Mouse (Mus musculus) CH12.LX (cell line): ENCODE measurements at regions not wholly inside any gene's neighbourhood (a gene's known extent, or its start where the extent isn't known, plus 50 kb on each side); places are given as distances from the start of the nearest gene placed in this dataset.

ENCODE experiments used
- DNase-seq: peaks from one replicate; pipeline ENCODE4 v3.0.0-alpha.2; 2013; ENCODE audit errors: extremely low read depth
- H3K27ac ChIP-seq: 2 replicates; pipeline ENCODE4 v1.5.1; 2012; ENCODE audit warnings: low read depth, mild to moderate bottlenecking, control low read depth, moderate library complexity; ENCODE audit not compliant: insufficient read depth
- H3K27me3 ChIP-seq: replicated peaks from 2 replicates; pipeline ENCODE3; 2012; ENCODE audit warnings: inconsistent platforms
- H3K36me3 ChIP-seq, 2 experiments: replicated peaks in 1 of 2; 2 replicates each; pipeline versions ENCODE3 to v1.6.1; 2012; ENCODE audit warnings: inconsistent platforms in 1 of 2, low read length in 1 of 2, mild to moderate bottlenecking in 1 of 2, mixed read lengths in 1 of 2, moderate library complexity in 1 of 2; ENCODE audit not compliant: control insufficient read depth in 1 of 2, insufficient read depth in 1 of 2
- H3K4me1 ChIP-seq, 2 experiments: 2 replicates each; pipeline ENCODE4 v1.6.1; 2012; ENCODE audit warnings: inconsistent platforms in 1 of 2, moderate library complexity in 1 of 2; ENCODE audit not compliant: insufficient read depth in 2 of 2, control insufficient read depth in 1 of 2
- H3K4me2 ChIP-seq: 2 replicates; pipeline ENCODE4 v1.6.1; 2012; ENCODE audit warnings: low read depth, mild to moderate bottlenecking, control low read depth; ENCODE audit not compliant: poor library complexity, insufficient read depth, severe bottlenecking
- H3K4me3 ChIP-seq, 3 experiments: fragments of 150-350 bp in 1 of 3; sonication (generic) in 1 of 3; replicated peaks in 1 of 3; 2 replicates each; pipeline versions ENCODE3 to v1.5.1; 2011 to 2012; ENCODE audit warnings: low read depth in 2 of 3, low read length in 2 of 3, mild to moderate bottlenecking in 2 of 3, moderate library complexity in 2 of 3, control low read depth in 1 of 3, improper control_type of control experiment in 1 of 3, inconsistent platforms in 1 of 3, mixed read lengths in 1 of 3; ENCODE audit not compliant: poor library complexity in 1 of 3
- H3K79me2 ChIP-seq: replicated peaks from 2 replicates; pipeline ENCODE4 v1.6.1; 2012; ENCODE audit warnings: mild to moderate bottlenecking, moderate library complexity; ENCODE audit not compliant: control insufficient read depth, poor library complexity, insufficient read depth, severe bottlenecking; ENCODE audit errors: extremely low read depth
- H3K9ac ChIP-seq: 2 replicates; pipeline ENCODE4 v1.6.1; 2012; ENCODE audit warnings: low read depth, mild to moderate bottlenecking, control low read depth, moderate library complexity; ENCODE audit not compliant: insufficient read depth
- H3K9me3 ChIP-seq: replicated peaks from 2 replicates; pipeline ENCODE3; 2012; ENCODE audit warnings: low read length, inconsistent platforms, mixed read lengths
- BHLHE40 ChIP-seq: IDR thresholded peaks from 2 replicates; pipeline ENCODE4 v1.6.1; 2011; ENCODE audit warnings: mild to moderate bottlenecking, low read depth, low read length, improper control_type of control experiment
- CHD1 ChIP-seq: IDR thresholded peaks from 2 replicates; pipeline ENCODE4 v1.6.1; 2012; ENCODE audit warnings: low read depth, low read length, improper control_type of control experiment, inconsistent platforms
- E2F4 ChIP-seq: IDR thresholded peaks from 2 replicates; pipeline ENCODE4 v1.6.1; 2011; ENCODE audit warnings: low read depth, low read length, improper control_type of control experiment; ENCODE audit not compliant: insufficient replicate concordance
- EP300 ChIP-seq: IDR thresholded peaks from 2 replicates; pipeline ENCODE4 v1.6.1; 2011; ENCODE audit warnings: low read length, improper control_type of control experiment
- ETS1 ChIP-seq: conservative IDR thresholded peaks from 2 replicates; pipeline ENCODE4 v1.6.1; 2012; ENCODE audit warnings: low read depth, mild to moderate bottlenecking, inconsistent platforms, low read length, improper control_type of control experiment, moderate library complexity
- IRF4 ChIP-seq: IDR thresholded peaks from 2 replicates; pipeline ENCODE4 v1.6.1; 2014; ENCODE audit warnings: low read depth, mild to moderate bottlenecking, inconsistent platforms, low read length, improper control_type of control experiment
- JUN ChIP-seq: IDR thresholded peaks from 2 replicates; pipeline ENCODE4 v1.6.1; 2011; ENCODE audit warnings: low read depth, mild to moderate bottlenecking, low read length, improper control_type of control experiment, moderate library complexity; ENCODE audit not compliant: insufficient read depth
- JUND ChIP-seq: conservative IDR thresholded peaks from 2 replicates; pipeline ENCODE4 v1.6.1; 2011; ENCODE audit warnings: low read depth, low read length, improper control_type of control experiment
- KAT2A ChIP-seq: IDR thresholded peaks from 2 replicates; pipeline ENCODE4 v1.6.1; 2012; ENCODE audit warnings: low read length, improper control_type of control experiment, inconsistent platforms; ENCODE audit not compliant: insufficient replicate concordance
- MAX ChIP-seq: IDR thresholded peaks from 2 replicates; pipeline ENCODE4 v1.6.1; 2011; ENCODE audit warnings: low read length, improper control_type of control experiment
- MYC ChIP-seq: IDR thresholded peaks from 2 replicates; pipeline ENCODE4 v1.6.1; 2011; ENCODE audit warnings: low read depth, mild to moderate bottlenecking, improper control_type of control experiment, low read length
- NELFE ChIP-seq: IDR thresholded peaks from 2 replicates; pipeline ENCODE4 v1.6.1; 2011; ENCODE audit warnings: low read depth, low read length, improper control_type of control experiment
- PAX5 ChIP-seq: IDR thresholded peaks from 2 replicates; pipeline ENCODE4 v1.6.1; 2012; ENCODE audit warnings: low read length, inconsistent platforms, mixed read lengths
- POLR2AphosphoS2 ChIP-seq: IDR thresholded peaks from 2 replicates; pipeline ENCODE4 v1.6.1; 2011; ENCODE audit warnings: low read depth, low read length, improper control_type of control experiment
- RCOR1 ChIP-seq: conservative IDR thresholded peaks from 2 replicates; pipeline ENCODE4 v1.6.1; 2012; ENCODE audit warnings: low read depth, mild to moderate bottlenecking, inconsistent platforms, low read length, improper control_type of control experiment
- SIN3A ChIP-seq: IDR thresholded peaks from 2 replicates; pipeline ENCODE4 v1.6.1; 2012; ENCODE audit warnings: low read length, improper control_type of control experiment, inconsistent platforms
- SMC3 ChIP-seq: IDR thresholded peaks from 2 replicates; pipeline ENCODE4 v1.6.1; 2011; ENCODE audit warnings: low read depth, low read length, improper control_type of control experiment
- TBP ChIP-seq: conservative IDR thresholded peaks from 2 replicates; pipeline ENCODE4 v1.6.1; 2011; ENCODE audit warnings: low read depth, low read length, improper control_type of control experiment
- TCF12 ChIP-seq: IDR thresholded peaks from 2 replicates; pipeline ENCODE4 v1.6.1; 2014; ENCODE audit warnings: low read depth, mild to moderate bottlenecking, inconsistent platforms, low read length, improper control_type of control experiment
- USF2 ChIP-seq: conservative IDR thresholded peaks from 2 replicates; pipeline ENCODE4 v1.6.1; 2011; ENCODE audit warnings: low read depth, low read length, improper control_type of control experiment
- ZC3H11A ChIP-seq: IDR thresholded peaks from 2 replicates; pipeline ENCODE4 v1.6.1; 2012; ENCODE audit warnings: low read depth, mild to moderate bottlenecking, inconsistent platforms, low read length, improper control_type of control experiment
- ZKSCAN1 ChIP-seq: IDR thresholded peaks from 2 replicates; pipeline ENCODE4 v1.6.1; 2012; ENCODE audit warnings: low read depth, inconsistent platforms, low read length, improper control_type of control experiment, borderline replicate concordance
- ZMIZ1 ChIP-seq: IDR thresholded peaks from 2 replicates; pipeline ENCODE4 v1.6.1; 2012; ENCODE audit warnings: low read depth, mild to moderate bottlenecking, inconsistent platforms, low read length, improper control_type of control experiment
- ZNF384 ChIP-seq: IDR thresholded peaks from 2 replicates; pipeline ENCODE4 v1.6.1; 2012; ENCODE audit warnings: low read depth, low read length, improper control_type of control experiment, inconsistent platforms
- dilution Hi-C: fragments of 300-500 bp; cut with MboI; formaldehyde crosslinking; loops from 2 replicates; pipeline ENCODE4 v1.14.3; 2020; ENCODE audit warnings: low sequenced_read_pairs; ENCODE audit not compliant: extremely low pct_unique_long_range_greater_than_20kb, extremely low pct_ligation_motif_present
- in situ Hi-C: fragments of 300-500 bp; cut with MboI; formaldehyde crosslinking; loops from 3 replicates; pipeline ENCODE4 v1.14.3; 2019; ENCODE audit warnings: low sequenced_read_pairs, low pct_ligation_motif_present, low pct_unique_long_range_greater_than_20kb, mixed read lengths

- Histone ChIP-seq H3K4me1 (peaks cover 2 to 24% of the 10 kb centered on the region in 2 experiments; a peak in 3 of 4 replicates), H3K27ac (no peak overlapping the region), H3K4me3 (no peak overlapping the region), H3K9me3 (no peaks in the 10 kb centered on the region), H3K27me3 (no peaks in the 10 kb centered on the region), H3K36me3 (no peaks in the 10 kb centered on the region), H3K79me2 (no peaks in the 10 kb centered on the region), H3K4me2 (no peak overlapping the region), H3K9ac (no peak overlapping the region)
- in situ Hi-C loops (no loop called here), dilution Hi-C loops (no loop called here)
- TF ChIP-seq ZNF384, result no peak
- no peak for TF ChIP-seq ZC3H11A
- TF ChIP-seq JUN, result no peak
- no peak for TF ChIP-seq MYC
- no peak for TF ChIP-seq NELFE
- no peak for TF ChIP-seq BHLHE40
- no peak for TF ChIP-seq ETS1
- TF ChIP-seq MAX, result no peak
- no peak for TF ChIP-seq PAX5
- TF ChIP-seq CHD1, result no peak
- no peak for TF ChIP-seq KAT2A
- TF ChIP-seq TBP, result no peak
- TF ChIP-seq RCOR1, result no peak
- TF ChIP-seq USF2, result no peak
- TF ChIP-seq SMC3, result no peak
- TF ChIP-seq IRF4, result no peak
- TF ChIP-seq JUND, result no peak
- no peak for TF ChIP-seq EP300
- TF ChIP-seq SIN3A, result no peak
- no peak for DNase-seq
These were observed 161.1 kb downstream of the Tle3 start for GRCm38 (mm10) chr9:61533237-61533636.

GRCm38 (mm10) chr9:61530263-61531045 lies 158.3 kb downstream of the Tle3 start:
- no peaks in the 10 kb centered on the region for H3K27me3 ChIP-seq

More at GRCm38 (mm10) chr9:61530263-61531045, 158.3 kb downstream of the Tle3 start:
- H3K36me3 ChIP-seq, result no peaks in the 10 kb centered on the region
- DNase-seq, result no peak
- no peaks in the 10 kb centered on the region for H3K9me3 ChIP-seq
- H3K4me3 ChIP-seq, result no peak overlapping the region
- H3K4me2 ChIP-seq, result no peak overlapping the region
- peaks cover 2 to 32% of the 10 kb centered on the region in 2 experiments; a peak in 3 of 4 replicates for H3K4me1 ChIP-seq
- TF ChIP-seq POLR2AphosphoS2 (no peak), ZMIZ1 (no peak), E2F4 (no peak), ZKSCAN1 (no peak), SIN3A (no peak), MYC (no peak), TCF12 (no peak)
- no peaks in the 10 kb centered on the region for H3K79me2 ChIP-seq
- no peak overlapping the region for H3K9ac ChIP-seq
- H3K27ac ChIP-seq, result no peak overlapping the region
- dilution Hi-C loops (no loop called here), in situ Hi-C loops (no loop called here)
